Mouse (Mus musculus) embryonic facial prominence, embryonic 10.5 days (tissue): Measurements from ENCODE around the gene Rad50. TPM values are rescaled to one million over a fixed set of nuclear protein-coding genes. Genes with fewer than 3 reads are reported as not detected.

Experiments used
- DNase-seq: peaks from one replicate; pipeline ENCODE4 v3.0.0-alpha.2; 2017; ENCODE audit warnings: low spot score
- H3K27ac ChIP-seq: fragments of 300-500 bp; sonication (generic); replicated peaks from 2 replicates; pipeline ENCODE4 v1.5.1; 2016; ENCODE audit warnings: mild to moderate bottlenecking
- H3K27me3 ChIP-seq: fragments of 300-500 bp; sonication (generic); replicated peaks from 2 replicates; pipeline ENCODE4 v1.6.1; 2016; ENCODE audit warnings: low read depth, mild to moderate bottlenecking; ENCODE audit not compliant: poor library complexity, severe bottlenecking
- H3K36me3 ChIP-seq: fragments of 300-500 bp; sonication (generic); replicated peaks from 2 replicates; pipeline ENCODE4 v1.6.1; 2016; ENCODE audit warnings: mild to moderate bottlenecking, moderate library complexity
- H3K4me1 ChIP-seq: fragments of 300-500 bp; sonication (generic); 2 replicates; pipeline ENCODE4 v1.6.1; 2016
- H3K4me3 ChIP-seq: fragments of 300-500 bp; sonication (generic); 2 replicates; pipeline ENCODE4 v1.5.1; 2016; ENCODE audit warnings: mild to moderate bottlenecking, moderate library complexity
- H3K9me3 ChIP-seq: fragments of 300-500 bp; sonication (generic); 2 replicates; pipeline ENCODE4 v1.6.1; 2016; ENCODE audit warnings: mild to moderate bottlenecking
- WGBS: fragments of 180-500 bp; shearing (Covaris S2); methylation state at CpG from one replicate; pipeline ENCODE4 v1.1.7; 2016; 5-methylcytosine and 5-hydroxymethylcytosine counted together
- polyA plus RNA-seq: library from polyadenylated mRNA; unstranded; fragments of >200 nt; fragmentation: Nextera tagmentation; extraction: Ambion mirVana; gene quantifications from 2 replicates; pipeline ENCODE4 v1.2.1, GENCODE M21; 2016

Gene Rad50
- polyA plus RNA-seq, 1 experiment from 2014 or later: 24.6 TPM

DNA sequence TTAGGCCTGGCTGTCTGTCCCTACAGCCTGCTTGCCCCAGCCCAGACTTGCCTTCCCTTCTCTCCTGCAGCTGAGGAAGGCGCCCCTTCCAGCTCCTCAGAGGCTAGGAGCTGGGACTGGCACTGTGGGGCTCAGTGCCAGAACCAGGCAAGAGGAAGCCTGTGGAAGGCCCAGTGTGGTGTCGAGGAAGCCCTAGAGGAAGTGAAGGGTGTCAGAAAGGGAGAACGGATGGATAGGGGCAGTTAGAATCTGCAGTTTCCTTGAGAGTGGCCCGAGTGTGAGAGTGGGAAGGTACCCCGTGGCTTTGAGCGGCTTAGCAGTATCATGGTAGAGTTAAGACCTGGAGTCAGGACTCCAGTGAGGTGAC lies 84.7 kb downstream of the Rad50 start:
- no peak for DNase-seq
- 87% methylated on average over 6 of the region's 6 CpGs for WGBS
- Histone ChIP-seq H3K27me3 (peaks cover under 1% of the 10 kb centered on the region; the same call in 1 of the 2 replicates), H3K27ac (no peak overlapping the region; the same call in 1 of the 2 replicates), H3K9me3 (no peaks in the 10 kb centered on the region; the same call in 1 of the 2 replicates), H3K4me3 (no peak overlapping the region), H3K4me1 (peaks cover 3% of the 10 kb centered on the region; the same call in 1 of the 2 replicates), H3K36me3 (no peaks in the 10 kb centered on the region)

DNA sequence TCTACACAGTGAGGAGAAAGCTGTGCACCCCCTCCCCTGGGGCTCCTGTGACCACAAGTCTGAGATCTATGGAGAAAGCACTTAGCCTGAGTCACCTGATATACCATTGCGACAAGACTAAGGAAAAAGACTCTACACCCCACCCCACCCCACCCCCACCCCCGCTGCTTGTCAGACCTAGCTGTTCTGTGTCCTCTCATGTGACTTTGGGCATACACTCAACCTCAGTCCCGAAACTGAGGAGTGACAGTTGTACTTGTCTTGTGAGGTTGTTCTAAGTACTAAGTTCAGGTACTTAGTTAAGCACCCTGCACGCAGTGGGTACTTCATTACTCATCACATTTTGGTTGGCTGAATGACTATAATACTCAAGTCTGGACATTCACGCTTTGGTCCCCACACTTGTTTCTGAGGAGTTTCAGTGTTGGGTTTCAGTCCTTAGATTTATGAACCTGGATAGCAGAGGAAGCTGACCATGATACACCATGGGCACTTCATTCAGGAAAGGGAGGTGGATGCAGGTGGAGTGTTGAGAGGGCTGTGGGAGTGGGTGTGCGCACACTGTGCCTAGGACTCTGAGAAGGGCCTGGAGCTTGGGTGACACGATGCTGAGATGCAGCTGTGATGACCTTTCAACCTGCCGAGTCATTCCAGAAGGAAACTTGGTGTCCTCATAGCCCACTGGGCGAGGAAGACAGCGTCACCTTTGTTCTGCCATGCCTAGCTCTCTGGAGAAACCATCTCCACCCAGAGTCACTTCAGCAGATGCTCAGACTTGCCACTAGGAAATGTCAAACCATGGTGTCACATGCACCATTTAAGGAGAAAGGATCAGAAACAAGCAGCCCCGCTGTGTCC lies 85.3 kb downstream of the Rad50 start:
- WGBS: 84% methylated on average over 11 of the region's 11 CpGs
- Histone ChIP-seq H3K27me3 (no peaks in the 10 kb centered on the region; the same call in 1 of the 2 replicates), H3K27ac (no peak overlapping the region), H3K4me1 (peaks cover 8% of the 10 kb centered on the region; the same call in 1 of the 2 replicates), H3K4me3 (no peak overlapping the region), H3K36me3 (no peaks in the 10 kb centered on the region), H3K9me3 (no peaks in the 10 kb centered on the region; the same call in 1 of the 2 replicates)
- no peak for DNase-seq

DNA sequence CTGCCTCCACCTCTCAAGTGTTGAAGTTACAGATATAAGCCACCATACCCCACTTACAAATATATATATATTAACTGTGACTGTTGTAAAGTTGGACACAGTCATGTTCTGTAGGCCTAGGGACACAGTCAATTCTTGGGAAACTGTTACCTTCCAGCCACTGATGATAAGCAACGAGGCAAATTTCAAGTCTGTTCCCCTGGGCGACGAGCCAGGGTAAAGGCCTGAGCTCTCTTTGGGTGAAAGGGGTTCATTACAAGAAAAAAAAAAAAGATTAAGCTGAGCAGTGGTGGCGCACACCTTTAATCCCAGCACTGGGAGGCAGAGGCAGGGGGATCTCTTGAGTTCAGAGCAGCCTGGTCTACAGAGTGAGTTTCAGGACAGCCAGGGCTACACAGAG lies 87.0 kb downstream of the Rad50 start:
- Histone ChIP-seq H3K36me3 (no peaks in the 10 kb centered on the region), H3K27ac (no peak overlapping the region), H3K4me1 (peaks cover 8% of the 10 kb centered on the region; the same call in 1 of the 2 replicates), H3K9me3 (no peaks in the 10 kb centered on the region; the same call in 1 of the 2 replicates), H3K4me3 (no peak overlapping the region), H3K27me3 (no peaks in the 10 kb centered on the region)
- 89% methylated on average over 4 of the region's 4 CpGs for WGBS
- no peak for DNase-seq

DNA sequence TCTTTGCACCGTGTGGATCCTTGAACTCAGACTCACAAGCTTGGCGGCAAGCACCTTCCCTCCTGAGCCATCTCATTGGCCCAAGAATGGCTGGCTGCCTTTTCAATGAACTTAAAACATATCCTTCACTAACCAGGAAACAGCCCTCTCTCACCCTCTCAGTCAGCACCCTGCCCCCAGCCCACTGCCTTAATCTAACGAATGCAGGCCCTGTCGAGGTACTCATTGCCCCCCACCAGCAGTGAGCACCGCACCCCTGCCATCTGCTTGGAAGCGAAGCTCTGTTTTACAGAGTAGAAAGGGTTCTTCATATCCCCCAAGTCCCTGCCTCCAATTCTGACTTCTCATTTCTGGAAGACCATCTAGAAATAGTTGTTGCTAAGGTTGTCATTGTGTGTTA lies 87.7 kb downstream of the Rad50 start:
- no peak for DNase-seq
- 67% methylated on average over 6 of the region's 6 CpGs for WGBS

DNA sequence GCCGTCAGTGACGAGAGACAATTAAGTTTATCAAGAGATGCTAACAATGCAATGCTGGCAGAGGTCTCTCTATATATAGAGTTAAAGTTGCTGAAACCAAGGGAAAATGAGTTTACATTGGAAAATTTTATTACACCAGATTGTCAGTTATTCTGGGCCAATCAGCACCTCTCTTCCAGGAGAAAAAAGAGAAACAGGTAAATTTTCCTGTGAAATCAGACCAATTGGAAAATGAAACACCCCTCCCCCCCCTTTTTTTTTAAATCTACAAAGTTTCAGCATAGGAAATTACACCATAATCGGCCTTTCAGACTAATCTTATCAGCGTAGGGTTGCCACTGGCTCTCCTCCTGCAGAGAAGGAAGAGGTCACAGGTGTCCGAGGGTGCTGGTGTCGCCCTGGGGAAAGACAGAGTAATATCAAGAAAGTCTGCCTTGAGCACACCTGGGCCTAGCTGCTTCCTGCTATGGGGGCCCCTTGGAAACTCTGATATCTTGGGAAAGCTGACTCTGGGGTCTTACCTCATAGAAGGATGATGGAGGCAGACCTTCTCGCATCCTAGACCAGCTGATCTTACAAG lies 88.4 kb downstream of the Rad50 start, which contains the start of gene Il4:
Gene Il4 (minus strand): TSS at position 51 of the 580 bp plus-strand sequence.
- 81% methylated on average over 7 of the region's 7 CpGs for WGBS
- no peak within 1 kb of the TSS for H3K4me3 ChIP-seq
- DNase-seq: no peak
- no peak within 1 kb of the TSS for H3K27ac ChIP-seq
- no peaks in the 10 kb centered on the region; the same call in 1 of the 2 replicates for H3K9me3 ChIP-seq
- peaks cover 8% of the 10 kb centered on the region; the same call in 1 of the 2 replicates for H3K4me1 ChIP-seq
- no peaks in the 10 kb centered on the region for H3K36me3 ChIP-seq
- no peaks in the 10 kb centered on the region for H3K27me3 ChIP-seq

More for the DNA sequence above, 87.7 kb downstream of the Rad50 start:
- no peak overlapping the region for H3K27ac ChIP-seq
- no peaks in the 10 kb centered on the region for H3K36me3 ChIP-seq
- H3K9me3 ChIP-seq: no peaks in the 10 kb centered on the region; the same call in 1 of the 2 replicates
- peaks cover 8% of the 10 kb centered on the region; the same call in 1 of the 2 replicates for H3K4me1 ChIP-seq
- H3K27me3 ChIP-seq: no peaks in the 10 kb centered on the region
- no peak overlapping the region for H3K4me3 ChIP-seq

DNA sequence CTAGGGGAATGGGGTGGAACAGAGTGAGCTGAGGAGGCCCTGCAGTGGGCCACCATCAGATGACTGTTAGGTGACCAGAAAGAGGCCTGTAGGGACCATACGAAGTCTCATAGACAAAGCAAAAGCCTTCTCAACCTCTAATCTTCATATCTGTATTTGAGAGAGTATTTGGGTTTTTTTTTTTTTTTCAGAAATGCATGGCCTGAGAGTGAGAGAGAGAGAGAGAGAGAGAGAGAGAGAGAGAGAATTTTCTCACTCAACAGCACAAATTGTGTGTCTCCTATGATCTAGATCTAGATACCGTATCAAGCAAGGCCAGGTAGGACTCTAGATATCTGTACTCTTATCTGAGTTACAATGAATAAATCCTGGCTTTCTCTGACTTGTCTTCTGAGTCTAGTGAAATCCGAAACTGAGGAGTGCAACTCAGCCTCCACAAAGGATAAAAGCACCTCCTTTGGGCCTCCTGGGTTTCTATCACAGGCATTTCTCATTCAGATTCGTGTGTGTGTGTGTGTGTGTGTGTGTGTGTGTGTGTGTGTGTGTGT lies 89.5 kb downstream of the Rad50 start:
- WGBS: 69% methylated on average over 4 of the region's 4 CpGs
- peaks cover 8% of the 10 kb centered on the region; the same call in 1 of the 2 replicates for H3K4me1 ChIP-seq
- H3K4me3 ChIP-seq: no peak overlapping the region
- no peak for DNase-seq
- H3K9me3 ChIP-seq: no peaks in the 10 kb centered on the region
- no peak overlapping the region for H3K27ac ChIP-seq
- no peaks in the 10 kb centered on the region for H3K36me3 ChIP-seq
- H3K27me3 ChIP-seq: no peaks in the 10 kb centered on the region

DNA sequence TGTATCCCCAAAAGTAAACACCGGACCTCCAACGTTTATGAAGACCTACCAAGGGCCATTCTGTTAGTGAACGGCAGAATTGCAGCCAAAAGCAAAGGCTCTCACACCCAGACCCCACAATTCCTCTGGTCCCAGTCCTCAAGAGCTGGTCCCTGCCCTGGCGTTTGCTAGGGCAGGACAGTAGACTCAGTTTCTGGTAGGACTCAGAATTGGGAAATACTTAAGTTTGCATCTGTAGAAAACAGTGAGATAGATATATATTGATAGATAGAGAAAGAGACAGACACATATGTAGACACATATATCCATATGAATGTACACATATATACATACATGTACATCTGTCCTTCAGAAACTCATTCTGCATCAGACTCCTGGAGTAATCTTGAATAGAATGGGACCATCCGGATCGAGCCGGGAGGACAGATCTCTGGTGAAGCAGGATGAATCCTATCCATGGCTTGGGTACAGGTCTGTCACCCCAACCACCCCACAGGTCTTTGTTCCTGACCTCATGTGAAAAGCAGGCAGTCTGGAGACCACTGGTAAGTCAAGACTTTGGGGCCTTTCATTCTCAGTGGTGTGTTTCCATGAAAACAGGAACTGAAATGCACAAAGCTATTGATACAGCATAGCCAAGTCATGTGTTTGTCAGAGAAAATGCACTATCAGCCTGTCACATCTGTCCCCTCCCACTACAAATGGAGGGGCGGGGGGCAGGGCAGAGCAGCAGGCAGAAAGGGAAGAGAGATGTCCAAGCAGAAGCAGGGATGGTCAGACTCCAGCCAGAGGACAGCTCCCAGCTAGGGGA lies 90.2 kb downstream of the Rad50 start:
- H3K4me1 ChIP-seq: peaks cover 8% of the 10 kb centered on the region; the same call in 1 of the 2 replicates
- 80% methylated on average over 8 of the region's 8 CpGs for WGBS

DNA sequence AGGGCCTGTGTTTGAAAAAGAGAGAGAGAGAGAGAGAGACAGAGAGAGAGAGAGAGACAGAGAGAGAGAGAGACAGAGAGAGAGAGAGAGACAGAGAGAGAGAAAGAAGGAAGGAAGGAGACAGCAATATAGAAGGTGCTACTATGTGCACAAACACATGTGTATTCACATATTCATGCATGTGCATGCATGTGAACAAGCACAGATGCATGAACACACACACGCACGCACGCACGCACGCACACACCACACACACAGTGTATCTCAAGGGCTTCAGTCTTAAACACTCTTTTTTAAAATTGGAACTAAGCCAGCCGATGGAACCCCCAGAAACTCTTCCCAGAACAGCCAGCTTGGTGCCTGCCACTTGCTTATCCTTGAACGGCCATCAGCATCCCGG lies 91.5 kb downstream of the Rad50 start:
- no peak for DNase-seq
- WGBS: 95% methylated on average over 8 of the region's 8 CpGs
- H3K4me3 ChIP-seq: no peak overlapping the region
- H3K27me3 ChIP-seq: no peaks in the 10 kb centered on the region
- H3K36me3 ChIP-seq: no peaks in the 10 kb centered on the region
- H3K4me1 ChIP-seq: peaks cover 8% of the 10 kb centered on the region; the same call in 1 of the 2 replicates
- 0 out of 2 replicates have a peak, but pooled peaks cover 2% of the 10 kb centered on the region for H3K9me3 ChIP-seq
- H3K27ac ChIP-seq: no peak overlapping the region

More for the DNA sequence above, 90.2 kb downstream of the Rad50 start:
- no peaks in the 10 kb centered on the region for H3K9me3 ChIP-seq
- no peak overlapping the region for H3K27ac ChIP-seq
- DNase-seq: no peak
- no peaks in the 10 kb centered on the region for H3K27me3 ChIP-seq
- H3K4me3 ChIP-seq: no peak overlapping the region
- no peaks in the 10 kb centered on the region for H3K36me3 ChIP-seq

DNA sequence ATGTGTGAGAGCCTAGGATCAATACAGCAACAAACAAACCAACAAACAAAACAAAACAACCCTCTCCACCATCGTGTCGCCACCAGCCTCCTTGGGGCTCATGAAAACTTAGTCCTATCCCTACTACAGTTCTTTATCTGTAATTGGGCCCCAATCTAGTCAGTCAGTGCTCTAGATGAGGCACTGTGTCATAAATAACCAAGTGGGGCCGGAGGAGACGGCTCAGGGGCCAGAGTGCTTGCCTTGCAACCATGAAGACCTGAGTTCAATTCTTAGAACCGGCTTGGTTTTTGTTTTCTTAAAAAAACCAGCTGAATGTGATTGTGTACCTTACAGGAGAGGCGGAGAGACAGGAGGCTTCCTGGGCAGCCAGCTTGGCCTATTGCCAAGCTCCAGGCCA lies 91.9 kb downstream of the Rad50 start:
- Histone ChIP-seq H3K36me3 (no peaks in the 10 kb centered on the region), H3K4me3 (no peak overlapping the region), H3K4me1 (peaks cover 8% of the 10 kb centered on the region; the same call in 1 of the 2 replicates), H3K27me3 (no peaks in the 10 kb centered on the region), H3K9me3 (0 out of 2 replicates have a peak, but pooled peaks cover 2% of the 10 kb centered on the region), H3K27ac (no peak overlapping the region)
- WGBS: 86% methylated on average over 6 of the region's 6 CpGs
- DNase-seq: no peak

DNA sequence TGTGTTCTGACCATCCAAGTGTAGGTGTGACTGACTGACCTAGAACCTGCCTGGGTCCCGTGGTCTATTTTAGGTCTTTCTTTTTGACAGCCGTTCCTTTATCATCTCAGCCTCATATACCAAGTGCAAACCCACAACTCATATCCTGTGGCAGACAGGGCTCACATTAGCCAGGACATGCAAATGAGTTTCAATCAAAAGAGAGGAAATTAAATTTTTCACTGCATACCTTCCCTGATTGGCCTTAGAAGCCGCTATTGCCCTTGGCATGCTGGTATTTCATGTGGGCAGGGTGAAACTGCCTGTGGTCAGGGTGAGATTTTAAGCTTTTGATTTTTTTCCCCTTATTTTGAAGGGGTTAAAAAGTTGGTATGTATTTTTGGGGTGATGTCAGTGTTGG lies 97.4 kb downstream of the Rad50 start:
- H3K27me3 ChIP-seq: no peaks in the 10 kb centered on the region
- no peak overlapping the region for H3K4me3 ChIP-seq
- 88% methylated on average over 3 of the region's 3 CpGs for WGBS
- no peaks in the 10 kb centered on the region for H3K36me3 ChIP-seq
- peaks cover 17% of the 10 kb centered on the region for H3K4me1 ChIP-seq
- H3K27ac ChIP-seq: no peak overlapping the region
- no peak for DNase-seq
- H3K9me3 ChIP-seq: 0 out of 2 replicates have a peak, but pooled peaks cover 2% of the 10 kb centered on the region

DNA sequence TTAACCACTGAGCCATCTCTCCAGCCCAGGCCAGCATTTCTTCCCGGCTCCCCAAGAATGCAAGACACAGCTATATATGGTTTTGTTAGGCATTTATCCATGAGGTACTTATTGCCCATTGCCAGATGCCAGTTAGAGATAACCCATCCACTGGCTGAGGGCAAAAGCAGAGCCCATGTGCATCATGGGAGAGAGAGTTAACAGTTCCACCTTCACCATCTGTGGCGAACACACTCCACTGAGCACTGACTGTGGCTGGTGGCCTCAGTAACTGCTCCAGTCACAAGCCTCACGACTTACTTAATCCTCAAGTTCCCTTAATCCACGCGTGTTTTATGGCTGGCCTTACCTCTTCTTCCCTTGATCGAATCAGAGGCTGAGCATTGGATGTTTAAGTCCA lies 97.9 kb downstream of the Rad50 start:
- Histone ChIP-seq H3K36me3 (no peaks in the 10 kb centered on the region), H3K27ac (no peak overlapping the region), H3K4me1 (peaks cover 17% of the 10 kb centered on the region), H3K9me3 (0 out of 2 replicates have a peak, but pooled peaks cover 2% of the 10 kb centered on the region), H3K27me3 (no peaks in the 10 kb centered on the region), H3K4me3 (no peak overlapping the region)
- no peak for DNase-seq
- 83% methylated on average over 6 of the region's 6 CpGs for WGBS

DNA sequence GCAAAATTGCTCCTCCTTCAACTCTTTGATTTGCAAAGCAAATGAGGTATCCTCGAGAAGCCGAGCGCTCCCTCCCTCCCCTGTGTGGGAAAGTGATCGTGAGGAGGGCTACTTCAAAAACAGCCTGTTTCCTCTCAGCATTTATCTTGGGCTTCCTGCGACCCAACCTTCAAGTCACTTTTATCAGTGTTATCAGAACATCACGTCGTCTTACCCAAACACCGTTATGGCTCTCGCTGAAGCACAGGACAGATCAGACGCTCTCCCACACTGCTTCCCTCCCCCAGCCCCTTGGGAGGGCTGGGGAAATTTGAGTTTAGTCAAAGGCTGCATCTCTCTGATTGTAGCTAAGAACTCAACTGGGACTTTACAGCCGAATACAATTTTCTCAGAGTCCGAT lies 101.5 kb downstream of the Rad50 start:
- H3K36me3 ChIP-seq: peaks cover 10% of the 10 kb centered on the region
- 6% methylated on average over 12 of the region's 12 CpGs for WGBS
- no peaks in the 10 kb centered on the region for H3K27me3 ChIP-seq
- H3K9me3 ChIP-seq: no peaks in the 10 kb centered on the region
- H3K4me1 ChIP-seq: peaks cover 17% of the 10 kb centered on the region
- H3K27ac ChIP-seq: no peak overlapping the region
- H3K4me3 ChIP-seq: no peak overlapping the region
- no peak for DNase-seq
